Mouse (Mus musculus): ENCODE results near the gene Ciao2b.

Ciao2b gene

GRCm38 (mm10) chr8:104613119-104613518, 28.6 kb downstream of the Ciao2b start:
- DNase-seq = no peak

DNA sequence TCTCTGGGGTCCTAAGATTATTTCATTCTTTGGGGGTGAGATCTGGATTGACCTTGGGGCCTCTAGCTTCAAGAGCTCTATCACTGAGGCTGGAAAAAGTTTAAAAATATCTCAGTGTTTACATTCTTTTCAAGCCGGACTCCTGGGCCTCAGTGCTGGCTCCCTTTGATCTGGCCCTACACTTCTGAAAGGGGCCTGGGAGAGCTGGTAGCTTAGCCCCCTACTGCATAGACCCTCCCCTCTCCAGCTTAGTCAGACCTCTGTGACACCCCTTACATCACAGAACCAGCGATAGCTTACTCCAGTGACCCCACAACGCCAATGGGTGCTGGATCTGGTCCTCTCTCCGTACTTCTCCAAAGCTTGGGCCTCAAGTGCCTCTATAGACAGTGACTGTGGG, 30.2 kb downstream of the Ciao2b start:
- DNase-seq = no peak

DNA sequence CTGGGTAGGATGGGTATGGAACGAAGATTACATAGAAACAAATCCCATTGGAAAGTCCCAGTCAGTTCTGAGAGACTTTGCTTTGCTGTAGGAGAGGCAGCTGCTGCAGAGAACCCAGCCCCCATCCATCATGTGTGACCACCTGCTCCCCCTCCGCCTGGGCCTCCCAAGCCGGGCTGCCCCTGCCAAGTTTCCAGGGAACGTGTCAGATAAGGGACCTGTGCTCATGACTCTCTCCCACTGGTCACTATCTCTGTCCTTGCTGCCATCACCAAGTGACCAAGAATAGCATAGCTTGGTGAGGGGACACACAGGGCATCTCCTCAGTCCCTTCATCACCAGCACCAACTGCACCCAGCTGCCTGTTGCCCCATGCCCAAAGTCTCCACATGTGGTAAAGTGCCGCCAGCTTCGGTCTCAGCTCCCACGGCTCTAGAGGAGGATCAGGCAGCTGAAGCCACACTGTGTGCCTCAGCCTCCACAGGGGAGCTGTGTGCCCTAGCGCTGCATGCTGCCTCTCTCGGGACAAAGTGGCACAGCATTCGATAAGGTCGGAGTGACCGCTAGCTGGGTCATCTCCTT, 31.5 kb downstream of the Ciao2b start:
- DNase-seq = no peak

GRCm38 (mm10) chr8:104609222-104609621, 32.5 kb downstream of the Ciao2b start:
- no peak for DNase-seq

- no peak for DNase-seq
Observed at GRCm38 (mm10) chr8:104607944-104608343, 33.8 kb downstream of the Ciao2b start.

DNA sequence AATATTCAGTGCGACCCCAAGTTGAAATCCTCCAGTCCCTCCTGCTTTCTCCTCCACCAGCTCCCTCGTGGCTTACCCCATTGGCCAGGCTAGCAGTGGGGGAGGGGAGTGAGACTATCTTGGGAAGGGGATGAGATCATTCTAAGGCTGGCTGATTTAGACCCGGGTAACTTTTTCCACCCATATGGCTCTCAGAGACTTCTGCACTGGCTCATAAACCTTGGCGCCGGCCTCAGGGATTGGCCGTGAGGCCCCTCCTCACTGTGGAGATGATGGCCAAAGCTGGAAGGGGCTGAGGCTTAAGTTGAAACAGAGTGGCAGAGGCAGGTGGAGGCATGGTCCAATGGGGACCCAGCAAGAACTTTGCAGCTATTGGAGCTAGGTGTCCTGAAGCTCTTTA, 35.4 kb downstream of the Ciao2b start:
- DNase-seq = no peak

GRCm38 (mm10) chr8:104603245-104603593, 38.5 kb downstream of the Ciao2b start:
- no peak for DNase-seq

DNA sequence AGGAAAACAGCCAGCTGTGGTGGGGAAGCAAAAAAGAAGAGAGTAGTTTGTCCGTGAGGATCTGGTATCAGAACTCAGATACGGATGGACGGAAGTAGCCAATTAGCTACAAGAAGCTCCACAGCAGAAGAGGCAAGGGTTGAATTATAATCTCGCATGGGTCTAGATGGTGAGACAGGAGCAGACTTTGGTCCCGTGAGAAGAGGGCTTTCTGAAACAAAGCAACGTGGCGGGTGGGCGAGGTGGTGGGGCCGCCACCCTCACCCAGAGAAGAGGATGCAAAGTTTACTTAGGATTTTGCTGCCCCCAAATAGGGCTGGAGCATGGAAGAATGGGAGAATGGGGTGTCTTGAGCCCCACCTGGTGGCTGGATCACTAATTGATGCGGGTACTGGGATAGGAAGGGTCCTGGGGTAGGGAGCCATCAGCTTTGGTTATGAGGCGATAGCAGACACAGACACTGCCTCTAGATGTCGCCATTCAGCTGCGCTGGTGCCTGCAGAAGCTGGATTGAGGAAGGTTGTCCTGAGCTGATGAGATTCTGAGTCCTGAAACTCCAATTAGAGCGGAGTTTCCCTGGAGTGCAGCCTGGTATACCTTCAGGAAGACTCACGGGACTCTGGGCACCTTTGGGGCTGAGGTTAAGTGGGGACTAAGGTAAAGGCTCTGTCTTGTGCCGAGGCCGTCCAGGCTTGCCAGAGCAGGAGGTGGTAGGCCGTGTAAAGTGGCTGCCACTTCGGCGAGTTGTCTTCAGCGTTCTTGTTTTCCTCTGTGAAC, 39.1 kb downstream of the Ciao2b start:
- DNase-seq = peak; percentile 80

- no peak for DNase-seq
Observed at GRCm38 (mm10) chr8:104601941-104602371, 39.8 kb downstream of the Ciao2b start.

DNA sequence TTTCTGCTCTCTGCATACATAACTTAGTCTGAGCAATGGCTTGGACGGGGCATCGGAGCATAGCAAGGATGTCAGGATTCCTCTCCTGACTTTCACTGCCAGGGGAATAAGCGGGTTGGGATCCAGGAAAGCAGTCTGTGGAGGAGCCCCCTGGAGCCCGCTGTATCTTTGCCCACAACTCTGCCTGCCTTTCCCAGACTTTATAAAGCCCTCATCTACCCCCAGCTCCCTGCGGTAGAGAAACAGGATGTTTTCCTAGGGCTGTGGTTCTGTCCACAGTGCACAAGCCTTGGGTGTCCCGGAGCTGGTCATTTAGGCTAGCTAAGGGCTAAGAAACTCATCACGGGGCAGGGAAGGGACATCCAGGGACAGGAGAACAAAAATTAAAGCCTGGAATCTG, 40.4 kb downstream of the Ciao2b start:
- no peak for DNase-seq

- DNase-seq = no peak
Observed at GRCm38 (mm10) chr8:104598496-104598895, 43.3 kb downstream of the Ciao2b start.

DNA sequence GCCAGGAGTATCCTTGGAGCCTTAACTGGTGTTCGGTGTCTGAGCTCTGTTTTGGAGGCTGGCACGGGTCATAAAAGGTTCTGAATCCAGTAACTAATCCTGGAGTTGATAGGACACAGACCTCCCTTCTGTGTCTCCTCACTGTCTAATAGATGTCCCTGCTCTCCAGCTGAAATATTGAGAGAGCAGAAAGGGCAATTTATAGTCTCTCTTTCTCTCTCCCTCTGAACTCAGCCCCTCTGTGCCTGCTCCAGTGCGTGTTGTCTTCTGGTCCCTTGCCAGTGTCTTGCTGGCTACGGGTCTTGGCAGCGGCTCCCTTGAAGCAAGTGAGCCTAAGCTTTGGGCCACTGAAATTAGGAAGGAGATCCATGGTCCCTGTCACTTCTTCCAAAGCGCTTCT, 44.1 kb downstream of the Ciao2b start:
- DNase-seq = no peak

DNA sequence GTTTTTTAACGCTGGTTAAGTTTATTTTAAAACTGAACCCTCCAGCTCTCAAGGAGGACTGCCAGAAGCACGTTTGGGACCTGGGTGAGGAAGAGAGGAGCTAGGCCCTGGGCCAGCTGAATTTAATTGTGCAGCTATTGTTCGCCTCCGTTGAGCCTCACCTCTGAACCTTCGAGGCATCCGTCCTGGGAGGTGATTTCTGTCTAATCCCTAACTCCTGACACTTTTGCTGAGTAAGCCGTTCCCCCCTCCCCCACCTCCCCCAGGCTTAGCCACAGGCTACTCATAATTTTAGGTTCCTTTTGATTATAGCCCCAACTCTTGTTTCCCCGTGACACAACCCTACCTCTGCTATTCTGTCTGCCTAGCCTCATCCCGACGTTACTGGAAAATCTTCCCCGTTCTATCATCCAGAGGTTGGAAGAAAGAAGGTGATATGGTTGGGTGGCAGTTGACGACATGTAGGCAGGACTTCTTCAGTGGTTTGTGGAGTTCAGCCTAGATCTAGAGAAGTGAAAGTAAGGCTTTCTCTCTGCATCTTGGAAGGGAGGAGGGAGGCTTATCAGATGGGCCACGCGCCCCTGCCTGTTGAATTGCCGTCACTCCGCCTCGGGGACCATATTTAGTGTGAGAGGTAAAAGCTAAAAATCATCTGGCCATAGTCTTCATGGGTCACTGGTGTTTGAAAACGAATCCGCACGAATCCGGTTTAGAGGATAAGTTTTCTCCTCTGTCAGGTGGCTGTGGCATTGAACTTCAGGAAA, 45.8 kb downstream of the Ciao2b start:
- no peak for DNase-seq

GRCm38 (mm10) chr8:104594611-104595362, 47.0 kb downstream of the Ciao2b start:
- no peak for DNase-seq

DNA sequence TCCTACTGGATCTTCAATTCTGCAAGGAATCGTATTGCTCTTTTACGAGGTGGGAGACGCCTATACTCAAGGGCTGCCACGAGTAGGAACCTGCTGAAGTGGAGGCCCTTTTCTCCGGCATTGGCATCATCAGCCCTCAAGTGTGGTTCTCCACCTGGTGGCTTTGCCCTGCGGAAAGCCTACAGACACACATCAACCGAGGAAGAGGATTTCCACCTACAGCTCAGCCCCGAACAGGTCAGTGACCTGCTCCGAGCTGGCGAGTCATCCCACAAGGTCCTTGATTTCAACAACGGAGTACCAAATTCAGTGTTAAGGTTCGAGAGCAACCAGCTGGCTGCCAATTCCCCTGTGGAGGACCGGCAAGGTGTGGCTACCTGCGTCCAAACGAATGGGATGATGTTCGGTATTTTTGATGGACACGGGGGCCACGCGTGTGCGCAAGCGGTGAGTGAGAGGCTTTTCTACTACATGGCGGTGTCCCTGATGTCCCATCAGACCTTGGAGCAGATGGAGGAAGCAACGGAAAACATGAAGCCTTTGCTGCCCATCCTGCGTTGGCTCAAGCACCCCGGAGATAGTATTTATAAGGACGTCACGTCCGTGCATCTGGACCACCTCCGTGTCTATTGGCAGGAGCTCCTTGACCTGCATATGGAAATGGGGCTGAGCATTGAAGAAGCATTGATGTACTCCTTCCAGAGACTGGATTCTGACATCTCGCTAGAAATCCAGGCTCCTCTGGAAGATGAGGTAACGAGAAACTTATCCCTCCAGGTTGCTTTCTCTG, 48.0 kb downstream of the Ciao2b start:
- DNase-seq = no peak

- DNase-seq = no peak
Observed at GRCm38 (mm10) chr8:104592566-104592965, 49.2 kb downstream of the Ciao2b start.

- no peak for DNase-seq
Observed at GRCm38 (mm10) chr8:104591856-104592255, 49.9 kb downstream of the Ciao2b start.

DNA sequence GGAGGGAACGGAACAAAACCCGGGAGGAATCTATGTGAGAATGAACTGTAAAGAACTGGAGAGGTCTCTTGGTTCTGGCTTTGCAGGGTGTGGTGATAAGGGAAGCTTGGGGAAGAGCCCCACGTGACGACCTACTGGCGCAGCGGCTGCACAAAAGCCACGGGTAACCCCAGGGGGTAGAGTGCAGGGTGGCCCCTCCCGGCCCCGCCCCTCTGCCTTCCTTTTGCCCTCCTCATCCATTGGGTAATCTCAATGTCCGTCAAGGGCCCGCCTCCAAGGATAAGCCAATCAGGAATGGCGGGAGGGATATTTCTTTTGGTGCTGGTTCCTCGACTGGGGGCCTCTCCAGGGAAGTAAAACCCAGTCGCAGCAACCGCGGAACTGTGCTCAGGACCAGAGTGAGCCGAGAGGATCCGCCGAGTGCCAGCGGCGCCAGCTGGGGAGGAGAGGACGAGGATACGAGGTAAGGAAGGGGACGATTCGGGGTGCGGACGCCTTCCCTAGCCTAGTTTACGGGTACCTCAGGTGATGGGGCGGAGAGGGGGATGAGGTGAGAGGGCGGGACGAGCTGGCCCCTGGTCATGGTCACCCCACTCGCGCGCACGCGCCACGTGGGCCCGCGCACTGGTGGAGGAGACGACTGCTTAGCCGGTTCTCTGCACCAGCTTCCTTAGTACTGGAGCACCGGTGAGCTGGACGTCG, 50.5 kb downstream of the Ciao2b start, which contains the start of gene Pdp2:
Gene Pdp2, plus strand, starts transcription at position 319 of the 702 bp plus-strand sequence.
- peak; percentile 93 for DNase-seq

DNA sequence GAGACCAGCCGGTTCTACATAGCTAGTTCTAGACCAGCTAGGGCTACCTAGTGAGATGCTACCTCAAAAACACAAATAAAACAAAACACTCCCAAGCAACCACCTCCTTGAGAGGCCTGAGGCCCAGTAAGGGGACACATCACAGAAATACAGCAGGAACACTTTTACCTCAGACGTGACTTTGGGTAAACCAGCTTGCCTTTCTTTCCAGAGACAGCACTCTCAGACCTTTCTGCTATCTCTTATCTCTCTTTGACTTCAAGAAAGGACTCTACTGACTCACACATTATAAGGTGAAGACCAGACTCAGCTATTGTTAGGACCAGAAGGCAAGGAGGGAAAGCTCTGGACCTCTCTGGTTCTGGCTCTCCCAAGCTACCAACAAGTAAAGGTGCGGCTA, 51.5 kb downstream of the Ciao2b start:
- DNase-seq = no peak
